Mouse (Mus musculus) liver, embryonic 12.5 days (tissue): ENCODE data around the gene Trpc2. TPM values are rescaled to one million over a fixed set of nuclear protein-coding genes. Genes with fewer than 3 reads are reported as not detected.
A peak's percentile ranks its signal among the peaks of the same experiment; 100 is the strongest.

ENCODE experiments used
- ATAC-seq: fragments of 200-750 bp; cut with Nextera tagmentation; 2 replicates; pipeline ENCODE4 v1.8.0; 2017; ENCODE audit warnings: moderate number of reproducible peaks, mild to moderate bottlenecking, moderate library complexity
- H3K27ac ChIP-seq: fragments of 300-500 bp; sonication (generic); 2 replicates; pipeline ENCODE4 v1.5.1; 2016; ENCODE audit warnings: mild to moderate bottlenecking
- H3K27me3 ChIP-seq: fragments of 300-500 bp; sonication (generic); replicated peaks from 2 replicates; pipeline ENCODE4 v1.6.1; 2016; ENCODE audit warnings: mild to moderate bottlenecking, moderate library complexity
- H3K36me3 ChIP-seq: fragments of 300-500 bp; sonication (generic); 2 replicates; pipeline ENCODE4 v1.6.1; 2016; ENCODE audit warnings: mild to moderate bottlenecking, moderate library complexity
- H3K4me1 ChIP-seq: fragments of 300-500 bp; sonication (generic); 2 replicates; pipeline ENCODE4 v1.6.1; 2016
- H3K4me2 ChIP-seq: fragments of 300-500 bp; sonication (generic); 2 replicates; pipeline ENCODE4 v1.6.1; 2016; ENCODE audit warnings: mild to moderate bottlenecking, moderate library complexity
- H3K4me3 ChIP-seq: fragments of 300-500 bp; sonication (generic); 2 replicates; pipeline ENCODE4 v1.5.1; 2016; ENCODE audit warnings: mild to moderate bottlenecking, moderate library complexity
- H3K9ac ChIP-seq: fragments of 300-500 bp; sonication (generic); 2 replicates; pipeline ENCODE4 v1.6.1; 2016; ENCODE audit warnings: mild to moderate bottlenecking, moderate library complexity
- H3K9me3 ChIP-seq: fragments of 300-500 bp; sonication (generic); replicated peaks from 2 replicates; pipeline ENCODE4 v1.6.1; 2016; ENCODE audit warnings: mild to moderate bottlenecking, moderate library complexity
- WGBS: fragments of 180-500 bp; shearing (Covaris S2); methylation state at CpG from one replicate; pipeline ENCODE4 v1.1.7; 2016; ENCODE audit not compliant: insufficient replicate concordance; 5-methylcytosine and 5-hydroxymethylcytosine counted together
- polyA plus RNA-seq: library from polyadenylated mRNA; unstranded; fragments of >200 nt; fragmentation: Nextera tagmentation; extraction: Ambion mirVana; gene quantifications from 2 replicates; pipeline ENCODE4 v1.2.1, GENCODE M21; 2016

Gene Trpc2
- polyA plus RNA-seq, 1 experiment from 2014 or later = not detected

- Histone ChIP-seq H3K4me3 (no peak overlapping the region), H3K36me3 (no peaks in the 10 kb centered on the region), H3K27me3 (peaks cover 31% of the 10 kb centered on the region), H3K4me2 (0 out of 2 replicates have a peak overlapping the region, but pooled peaks have one; percentile 5), H3K27ac (no peak overlapping the region), H3K9ac (0 out of 2 replicates have a peak overlapping the region, but pooled peaks have one; percentile 14), H3K4me1 (peaks cover 51% of the 10 kb centered on the region), H3K9me3 (no peaks in the 10 kb centered on the region)
- ATAC-seq = no peak
- WGBS = 57% methylated on average over 5 of the region's 5 CpGs
Observed at GRCm38 (mm10) chr7:102104126-102104525, 21.2 kb downstream of the Trpc2 start.

- H3K27me3 ChIP-seq = peaks cover 14% of the 10 kb centered on the region
- H3K9ac ChIP-seq = peak overlapping the region; percentile 50; the same call in 1 of the 2 replicates
- H3K4me3 ChIP-seq = peak overlapping the region; percentile 37
- ATAC-seq = no peak
- H3K4me1 ChIP-seq = peaks cover 36% of the 10 kb centered on the region
- H3K4me2 ChIP-seq = peak overlapping the region; percentile 69
- no peaks in the 10 kb centered on the region for H3K36me3 ChIP-seq
- WGBS = 21% methylated on average over 23 of the region's 23 CpGs
- H3K9me3 ChIP-seq = no peaks in the 10 kb centered on the region
- no peak overlapping the region for H3K27ac ChIP-seq
Observed at GRCm38 (mm10) chr7:102106700-102107141, 23.8 kb downstream of the Trpc2 start.

- H3K36me3 ChIP-seq = no peaks in the 10 kb centered on the region
- H3K4me3 ChIP-seq = no peak overlapping the region
- H3K27ac ChIP-seq = no peak overlapping the region
- H3K27me3 ChIP-seq = peaks cover 25% of the 10 kb centered on the region
- no peaks in the 10 kb centered on the region for H3K9me3 ChIP-seq
- peaks cover 24% of the 10 kb centered on the region for H3K4me1 ChIP-seq
- 52% methylated on average over 1 of the region's 1 CpGs for WGBS
- H3K9ac ChIP-seq = no peak overlapping the region
- no peak for ATAC-seq
- no peak overlapping the region for H3K4me2 ChIP-seq
Observed at GRCm38 (mm10) chr7:102108206-102108605, 25.3 kb downstream of the Trpc2 start.

GRCm38 (mm10) chr7:102109171-102109570 lies 26.3 kb downstream of the Trpc2 start, which contains the start of gene Art5:
Gene Art5 (minus strand): TSS chr7:102109489.
- WGBS = 68% methylated on average over 7 of the region's 7 CpGs
- Histone ChIP-seq H3K27me3 (peaks cover 28% of the 10 kb centered on the region), H3K9me3 (no peaks in the 10 kb centered on the region), H3K36me3 (no peaks in the 10 kb centered on the region), H3K9ac (no peak within 1 kb of the TSS), H3K4me3 (no peak within 1 kb of the TSS), H3K4me2 (no peak within 1 kb of the TSS), H3K27ac (no peak within 1 kb of the TSS), H3K4me1 (peaks cover 23% of the 10 kb centered on the region)
- no peak for ATAC-seq

GRCm38 (mm10) chr7:102109746-102110145 lies 26.8 kb downstream of the Trpc2 start:
- WGBS = 54% methylated on average over 4 of the region's 4 CpGs
- H3K4me2 ChIP-seq = no peak overlapping the region
- no peaks in the 10 kb centered on the region for H3K36me3 ChIP-seq
- H3K4me3 ChIP-seq = no peak overlapping the region
- ATAC-seq = no peak
- H3K9ac ChIP-seq = no peak overlapping the region
- H3K9me3 ChIP-seq = no peaks in the 10 kb centered on the region
- H3K27me3 ChIP-seq = peaks cover 28% of the 10 kb centered on the region
- no peak overlapping the region for H3K27ac ChIP-seq
- H3K4me1 ChIP-seq = peaks cover 19% of the 10 kb centered on the region

- H3K9me3 ChIP-seq = no peaks in the 10 kb centered on the region
- peaks cover 22% of the 10 kb centered on the region for H3K27me3 ChIP-seq
- WGBS = 65% methylated on average over 45 of the region's 45 CpGs
- H3K4me3 ChIP-seq = no peak overlapping the region
- no peak for ATAC-seq
- peaks cover 5% of the 10 kb centered on the region for H3K36me3 ChIP-seq
- no peak overlapping the region for H3K9ac ChIP-seq
- H3K4me2 ChIP-seq = no peak overlapping the region
- H3K27ac ChIP-seq = no peak overlapping the region
- peaks cover 11% of the 10 kb centered on the region for H3K4me1 ChIP-seq
Observed at GRCm38 (mm10) chr7:102113151-102113729, 30.3 kb downstream of the Trpc2 start.

GRCm38 (mm10) chr7:102116579-102117331 lies 33.8 kb downstream of the Trpc2 start, which contains the start of gene Chrna10:
Gene Chrna10 (minus strand): TSS chr7:102116828.
- 43% methylated on average over 7 of the region's 7 CpGs for WGBS
- Histone ChIP-seq H3K4me2 (no peak within 1 kb of the TSS), H3K27me3 (peaks cover 22% of the 10 kb centered on the region), H3K36me3 (peaks cover 39% of the 10 kb centered on the region), H3K9me3 (no peaks in the 10 kb centered on the region), H3K4me1 (peaks cover 11% of the 10 kb centered on the region), H3K9ac (no peak within 1 kb of the TSS), H3K27ac (no peak within 1 kb of the TSS), H3K4me3 (no peak within 1 kb of the TSS)
- ATAC-seq = no peak

GRCm38 (mm10) chr7:102117382-102117781 lies 34.5 kb downstream of the Trpc2 start:
- Histone ChIP-seq H3K36me3 (peaks cover 46% of the 10 kb centered on the region), H3K9ac (no peak overlapping the region), H3K4me1 (peaks cover 11% of the 10 kb centered on the region), H3K27me3 (peaks cover 18% of the 10 kb centered on the region), H3K4me3 (no peak overlapping the region), H3K9me3 (no peaks in the 10 kb centered on the region), H3K27ac (no peak overlapping the region), H3K4me2 (no peak overlapping the region)
- ATAC-seq = no peak
- 71% methylated on average over 6 of the region's 6 CpGs for WGBS

- Histone ChIP-seq H3K4me3 (no peak overlapping the region), H3K4me1 (no peaks in the 10 kb centered on the region), H3K4me2 (no peak overlapping the region), H3K9me3 (no peaks in the 10 kb centered on the region), H3K36me3 (peaks cover 75% of the 10 kb centered on the region), H3K9ac (no peak overlapping the region), H3K27ac (no peak overlapping the region), H3K27me3 (0 out of 2 replicates have a peak, but pooled peaks cover 7% of the 10 kb centered on the region)
- no peak for ATAC-seq
- WGBS = 91% methylated on average over 10 of the region's 10 CpGs
Observed at GRCm38 (mm10) chr7:102120326-102120725, 37.4 kb downstream of the Trpc2 start.

- Histone ChIP-seq H3K27ac (no peak overlapping the region), H3K4me1 (no peaks in the 10 kb centered on the region), H3K27me3 (no peaks in the 10 kb centered on the region), H3K36me3 (peaks cover 88% of the 10 kb centered on the region), H3K4me3 (no peak overlapping the region), H3K9ac (no peak overlapping the region), H3K9me3 (no peaks in the 10 kb centered on the region), H3K4me2 (no peak overlapping the region)
- no peak for ATAC-seq
- WGBS = 96% methylated on average over 4 of the region's 4 CpGs
Observed at GRCm38 (mm10) chr7:102132395-102132794, 49.5 kb downstream of the Trpc2 start.

GRCm38 (mm10) chr7:102137464-102137863 lies 54.5 kb downstream of the Trpc2 start:
- no peak overlapping the region for H3K4me3 ChIP-seq
- peaks cover 90% of the 10 kb centered on the region for H3K36me3 ChIP-seq
- 67% methylated on average over 1 of the region's 1 CpGs for WGBS
- no peak overlapping the region for H3K4me2 ChIP-seq
- no peak for ATAC-seq
- H3K9ac ChIP-seq = no peak overlapping the region
- H3K4me1 ChIP-seq = no peaks in the 10 kb centered on the region
- H3K9me3 ChIP-seq = no peaks in the 10 kb centered on the region
- no peaks in the 10 kb centered on the region for H3K27me3 ChIP-seq
- H3K27ac ChIP-seq = no peak overlapping the region

GRCm38 (mm10) chr7:102137898-102138297 lies 55.0 kb downstream of the Trpc2 start:
- 96% methylated on average over 5 of the region's 5 CpGs for WGBS
- no peak for ATAC-seq
- Histone ChIP-seq H3K27me3 (no peaks in the 10 kb centered on the region), H3K9ac (no peak overlapping the region), H3K4me1 (no peaks in the 10 kb centered on the region), H3K9me3 (no peaks in the 10 kb centered on the region), H3K4me2 (no peak overlapping the region), H3K4me3 (no peak overlapping the region), H3K27ac (no peak overlapping the region), H3K36me3 (peaks cover 89% of the 10 kb centered on the region)
